Mouse (Mus musculus): ENCODE measurements around the gene Vmn1r200.
"Not testable (repeated sequence)": the region's sequence is repeated elsewhere in the genome, so short reads cannot be mapped to it uniquely, and the experiment has no call there.

Gene Vmn1r200

DNA sequence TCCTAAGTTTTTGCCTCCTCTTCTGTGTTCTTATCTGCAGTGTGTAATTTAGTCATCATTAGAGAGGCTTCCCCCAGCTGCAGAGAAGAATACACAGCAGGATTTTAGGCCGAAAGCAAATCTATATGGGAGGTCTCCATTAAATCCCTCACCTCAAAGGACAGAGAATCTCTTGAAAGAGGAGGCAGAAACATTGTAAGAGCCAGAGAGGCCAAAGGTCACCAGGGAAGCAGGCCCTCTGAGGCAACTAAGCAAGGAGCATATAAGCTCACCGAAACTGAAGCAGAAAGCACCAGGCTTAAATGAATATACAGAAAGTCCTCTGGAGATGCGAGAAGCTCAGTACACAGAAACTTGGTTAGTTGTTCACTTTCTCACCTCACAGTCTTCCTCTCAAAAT, at the start of gene Vmn1r200:
TSS of gene Vmn1r200 (plus strand) at position 301 of the 400 bp plus-strand sequence.
- no peak for DNase-seq (ENCODE audit: low read depth)

DNA sequence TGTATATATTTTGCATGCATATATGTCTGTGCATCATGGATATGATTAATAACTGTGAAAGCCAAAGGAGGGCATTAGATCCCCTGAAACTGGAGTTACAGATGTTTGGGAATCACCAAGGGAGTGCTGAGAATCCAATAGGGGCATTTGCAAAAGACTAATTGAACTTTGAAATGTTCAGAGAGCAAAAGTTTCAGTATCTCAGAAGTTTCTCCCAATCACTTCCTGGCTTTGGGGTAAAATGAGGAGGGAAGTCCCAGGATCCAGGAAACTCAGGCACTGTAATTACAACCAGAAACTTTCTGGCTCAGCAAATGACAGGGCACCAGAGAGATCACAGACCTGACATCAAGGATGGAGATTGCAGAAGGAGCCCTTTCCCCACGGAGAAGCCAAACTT, 40.1 kb upstream of the Vmn1r200 start, which contains the start of gene Vmn1r198:
TSS of gene Vmn1r198 (plus strand) at position 301 of the 400 bp plus-strand sequence.
- DNase-seq (ENCODE audit: low read depth) = no peak

DNA sequence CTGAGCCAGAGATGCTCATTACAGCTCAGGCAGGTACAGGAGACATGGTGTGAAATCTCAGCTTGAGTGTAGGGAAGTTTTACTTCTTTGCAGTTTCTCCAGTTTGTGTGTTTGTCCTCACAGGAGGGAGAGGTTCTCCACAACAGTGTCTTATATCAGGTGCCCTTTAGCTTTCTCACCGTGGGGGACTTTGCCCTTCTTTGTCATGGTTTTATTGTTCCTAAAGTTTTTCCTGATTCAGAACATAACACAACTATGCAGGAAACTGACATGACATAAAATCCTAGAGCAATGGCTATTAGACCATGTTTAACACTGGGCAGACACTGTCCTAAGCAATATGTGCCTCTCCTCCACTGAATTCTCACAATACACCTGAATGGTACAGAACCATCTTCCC, 39.4 kb upstream of the Vmn1r200 start:
- no peak for DNase-seq (ENCODE audit: low read depth)

DNA sequence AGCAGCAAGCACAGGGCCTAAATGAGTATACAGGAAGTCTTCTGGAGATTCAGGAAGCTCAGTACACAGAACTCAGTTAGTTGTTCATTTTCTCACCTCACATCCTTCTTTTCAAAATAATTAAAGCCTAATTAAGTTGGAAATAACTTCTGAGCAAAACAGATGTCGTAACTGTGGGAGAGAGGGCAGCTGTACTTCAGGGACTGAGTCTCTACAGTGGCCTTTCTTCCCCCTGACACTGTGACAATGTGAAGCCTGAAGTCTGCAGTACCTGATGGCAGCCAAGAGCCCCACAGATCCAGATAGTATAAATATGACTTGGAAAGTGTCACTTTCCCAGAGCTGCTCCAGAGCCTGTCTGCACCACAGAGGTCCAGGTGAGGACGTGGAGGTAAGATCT, 10.7 kb upstream of the Vmn1r200 start, which contains the start of gene Vmn1r199:
TSS of gene Vmn1r199 (plus strand) at position 301 of the 400 bp plus-strand sequence.
- no peak for DNase-seq (ENCODE audit: low read depth)

DNA sequence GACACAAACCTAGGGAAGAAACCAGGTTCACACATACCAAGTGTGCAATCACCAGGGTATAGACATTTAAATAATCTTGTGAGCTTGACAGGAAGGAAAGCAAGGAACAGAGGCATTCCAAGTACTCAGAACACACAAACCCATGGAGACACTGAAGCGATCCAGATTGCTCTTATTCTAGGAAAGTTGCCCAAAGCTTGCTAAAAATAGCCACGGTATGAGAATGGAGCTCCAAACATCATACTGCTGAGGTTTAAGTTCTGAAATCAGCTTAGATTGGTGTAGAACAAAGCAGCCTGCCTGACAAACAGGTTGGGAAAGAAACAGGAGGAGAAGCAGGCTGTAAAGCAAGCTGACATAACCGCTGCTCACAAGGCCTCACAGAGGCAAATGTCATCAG, 9.0 kb upstream of the Vmn1r200 start:
- not testable (repeated sequence) for DNase-seq (ENCODE audit: low read depth)

DNA sequence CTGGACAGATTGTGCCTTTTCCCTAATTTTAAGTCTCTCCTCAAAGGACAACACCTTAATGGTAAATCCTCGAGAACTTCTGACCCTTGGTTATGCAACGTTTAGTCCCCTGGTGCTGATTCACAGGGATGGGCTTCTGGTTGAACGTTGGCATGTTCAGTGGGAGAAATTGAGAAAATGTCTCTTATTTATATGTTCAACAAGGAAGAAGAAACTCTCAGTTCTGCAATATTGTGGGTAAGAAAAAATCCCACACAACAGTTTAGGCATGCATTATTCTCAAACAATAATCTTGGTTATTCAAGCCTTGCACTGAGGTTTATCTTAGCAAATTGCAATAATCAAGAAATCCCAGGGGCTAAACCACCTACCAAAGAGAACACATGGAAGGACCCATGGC, 6.8 kb upstream of the Vmn1r200 start:
- no peak for DNase-seq (ENCODE audit: low read depth)

DNA sequence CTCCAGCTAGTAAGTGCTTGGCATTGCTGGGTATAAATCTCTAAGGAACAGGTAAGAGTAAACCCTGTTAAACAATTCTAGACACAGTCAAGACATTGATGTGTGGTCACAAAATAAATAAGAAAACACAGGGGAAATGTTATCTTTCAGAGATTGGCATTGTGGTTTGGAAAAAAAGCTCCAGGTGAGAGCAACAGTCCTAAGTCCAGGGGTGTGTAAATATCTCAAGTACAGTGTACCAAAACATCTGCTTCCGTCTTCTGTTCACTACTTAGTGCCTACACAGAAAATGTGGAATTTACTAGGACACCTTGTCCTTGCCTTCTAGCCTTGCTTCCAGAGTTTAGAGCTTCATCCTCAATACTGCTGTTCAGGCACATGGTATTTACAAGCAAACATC, 3.1 kb upstream of the Vmn1r200 start:
- no peak for DNase-seq (ENCODE audit: low read depth)

DNA sequence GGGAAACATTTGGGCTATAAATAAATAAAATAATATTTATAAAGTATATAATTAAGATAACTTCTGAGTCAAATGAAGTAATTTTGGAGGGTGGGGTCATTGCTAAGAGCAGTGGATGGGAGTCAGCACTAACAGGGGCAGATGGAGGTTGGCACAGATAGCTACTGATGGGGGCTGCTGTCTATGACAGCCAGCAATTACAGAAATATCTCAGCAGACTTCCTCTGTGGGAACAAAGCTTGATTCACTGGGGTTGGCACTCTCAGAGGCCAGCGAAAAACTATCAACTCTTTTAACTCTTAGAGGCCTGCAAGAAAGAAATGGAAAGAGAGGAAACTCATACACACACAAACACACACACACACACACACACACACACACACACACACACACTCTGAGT, 12.8 kb downstream of the Vmn1r200 start:
- DNase-seq (ENCODE audit: low read depth) = no peak
